Mouse (Mus musculus): ENCODE results near the gene Gsg1.

DNA sequence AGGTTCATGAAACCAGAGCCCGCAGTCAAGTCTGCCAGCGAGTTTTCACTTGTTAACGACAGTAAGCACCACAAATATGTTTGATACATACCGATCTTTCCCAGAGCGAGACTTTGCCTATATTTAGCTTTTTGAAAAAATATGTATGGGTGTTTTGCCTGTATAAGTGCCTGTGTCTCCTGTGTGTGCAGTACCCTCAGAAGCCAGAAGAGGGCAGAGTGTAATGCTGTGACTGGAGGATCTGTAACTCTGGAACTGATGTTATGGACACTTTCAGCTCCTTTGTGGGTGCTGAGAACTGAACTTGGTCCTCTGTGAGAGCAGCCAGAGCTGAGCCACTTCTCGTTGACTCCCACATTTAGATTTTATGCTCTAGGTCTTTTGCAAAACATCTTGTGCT, 10.0 kb upstream of the Gsg1 start:
- TF ChIP-seq CTCF (IDR thresholded peaks at IDR 0.05 in 2 of 3, conservative IDR thresholded peaks at IDR 0.05 in 1 of 3; ENCODE audit: control insufficient read depth in 1 of 3, insufficient read depth in 1 of 3, low read depth in 2 of 3, low read length in 3 of 3, poor library complexity in 1 of 3, severe bottlenecking in 1 of 3), result peak; percentile 9 to 51 (median 27); a peak in 4 of 6 replicates
- no peak for TF ChIP-seq NELFE (IDR thresholded peaks at IDR 0.05; ENCODE audit: low read depth, low read length)
- no peak for TF ChIP-seq ETS1 (IDR thresholded peaks at IDR 0.05; ENCODE audit: low read depth, low read length)
- TF ChIP-seq EP300 (IDR thresholded peaks at IDR 0.05; ENCODE audit: low read depth in 1 of 2, low read length in 2 of 2), result no peak
- TF ChIP-seq E2F4 (IDR thresholded peaks at IDR 0.05; ENCODE audit: borderline replicate concordance, low read depth, low read length), result no peak
- TF ChIP-seq MYB (IDR thresholded peaks at IDR 0.05; ENCODE audit: low read depth, low read length), result no peak
- no peak for TF ChIP-seq POLR2A (IDR thresholded peaks at IDR 0.05; ENCODE audit: control insufficient read depth in 1 of 2, insufficient read depth in 1 of 2, low read depth in 1 of 2, low read length in 2 of 2, poor library complexity in 1 of 2)
- no peak for TF ChIP-seq JUND (IDR thresholded peaks at IDR 0.05; ENCODE audit: low read depth, low read length)
- TF ChIP-seq SIN3A (IDR thresholded peaks at IDR 0.05; ENCODE audit: low read length), result no peak

Measured in MEL (cell line).